Mouse (Mus musculus) hindbrain, embryonic 11.5 days (tissue): ENCODE results near the gene Dnajc6. TPM values are rescaled to one million over a fixed set of nuclear protein-coding genes. Genes with fewer than 3 reads are reported as not detected.

ENCODE experiments used
- ATAC-seq: fragments of 200-750 bp; cut with Nextera tagmentation; 2 replicates; pipeline ENCODE4 v1.8.0; 2017; ENCODE audit warnings: mild to moderate bottlenecking, moderate TSS enrichment, moderate library complexity; ENCODE audit not compliant: low FRiP score
- DNase-seq: peaks from one replicate; pipeline ENCODE4 v3.0.0-alpha.2; 2015; ENCODE audit warnings: low spot score
- H3K27ac ChIP-seq: fragments of 300-500 bp; sonication (generic); 2 replicates; pipeline ENCODE4 v1.5.1; 2014; ENCODE audit warnings: mild to moderate bottlenecking, low read depth, low read length
- H3K27me3 ChIP-seq: fragments of 300-500 bp; sonication (generic); 2 replicates; pipeline ENCODE4 v1.6.1; 2014; ENCODE audit warnings: mild to moderate bottlenecking, low read length, moderate library complexity, mixed read lengths; ENCODE audit not compliant: control insufficient read depth, insufficient read depth
- H3K36me3 ChIP-seq: fragments of 300-500 bp; sonication (generic); 2 replicates; pipeline ENCODE4 v1.6.1; 2014; ENCODE audit warnings: mild to moderate bottlenecking, low read length, moderate library complexity, mixed read lengths; ENCODE audit not compliant: control insufficient read depth, insufficient read depth
- H3K4me1 ChIP-seq: fragments of 300-500 bp; sonication (generic); replicated peaks from 2 replicates; pipeline ENCODE4 v1.6.1; 2014; ENCODE audit warnings: low read length, mixed read lengths; ENCODE audit not compliant: control insufficient read depth, insufficient read depth
- H3K4me2 ChIP-seq: fragments of 300-500 bp; sonication (generic); replicated peaks from 2 replicates; pipeline ENCODE4 v1.6.1; 2014; ENCODE audit warnings: mild to moderate bottlenecking, low read depth, low read length
- H3K4me3 ChIP-seq: fragments of 300-500 bp; sonication (generic); 2 replicates; pipeline ENCODE4 v1.5.1; 2014; ENCODE audit warnings: low read depth, low read length
- H3K9ac ChIP-seq: fragments of 300-500 bp; sonication (generic); 2 replicates; pipeline ENCODE4 v1.6.1; 2014; ENCODE audit warnings: low read depth, low read length
- H3K9me3 ChIP-seq: fragments of 300-500 bp; sonication (generic); 2 replicates; pipeline ENCODE4 v1.6.1; 2016; ENCODE audit warnings: low read length; ENCODE audit not compliant: control insufficient read depth
- WGBS: fragments of 180-500 bp; shearing (Covaris S2); extraction: QIAGEN DNeasy Blood & Tissue Kit; methylation state at CpG from one replicate; pipeline ENCODE4 v1.1.7; 2014; 5-methylcytosine and 5-hydroxymethylcytosine counted together
- polyA plus RNA-seq: library from polyadenylated mRNA; unstranded; fragments of >200 nt; fragmentation: Nextera tagmentation; extraction: Ambion mirVana; gene quantifications from 2 replicates; pipeline ENCODE4 v1.2.1, GENCODE M21; 2014

The Dnajc6 gene
- polyA plus RNA-seq, 1 experiment from 2014 or later = 6.0 TPM

DNA sequence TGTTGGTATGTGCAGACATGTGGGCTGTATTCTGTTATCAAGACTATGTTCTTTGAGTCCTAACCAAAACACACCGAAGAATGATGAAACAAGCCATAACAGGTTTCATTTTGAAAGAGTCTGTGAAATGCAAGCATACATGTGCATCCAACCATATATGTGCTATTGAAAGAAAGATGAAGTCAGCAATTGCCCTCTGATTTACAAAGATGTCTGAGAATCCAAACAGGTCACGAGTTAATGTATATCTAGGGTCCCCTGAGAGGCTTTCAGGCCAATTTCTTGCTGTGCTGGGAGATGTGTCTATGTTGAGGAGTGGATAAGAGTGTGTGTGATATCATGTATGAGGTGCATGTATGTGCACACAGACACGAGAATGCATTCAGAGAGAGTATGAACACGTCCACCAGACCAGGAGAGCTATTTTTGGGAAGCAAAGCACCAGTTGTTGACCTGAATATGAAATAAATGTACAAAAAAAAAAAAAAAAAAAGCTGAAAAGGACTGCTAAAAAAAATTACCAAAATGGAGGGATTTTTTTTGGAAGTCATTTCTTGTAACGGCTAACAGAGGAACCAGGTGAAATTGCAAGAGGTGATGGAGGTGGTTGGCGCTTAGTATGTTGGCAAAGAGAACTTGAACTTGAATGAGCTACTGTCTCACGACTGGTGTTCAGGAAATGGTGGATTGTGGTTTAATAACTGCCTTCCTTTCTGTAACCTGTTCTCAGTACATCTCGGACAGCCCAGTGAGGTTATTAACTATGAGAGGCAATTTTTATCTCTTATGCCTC, 13.9 kb downstream of the Dnajc6 start:
- WGBS = 83% methylated on average over 8 of the region's 8 CpGs
- Histone ChIP-seq H3K9me3 (no peaks in the 10 kb centered on the region), H3K4me2 (no peak overlapping the region)

DNA sequence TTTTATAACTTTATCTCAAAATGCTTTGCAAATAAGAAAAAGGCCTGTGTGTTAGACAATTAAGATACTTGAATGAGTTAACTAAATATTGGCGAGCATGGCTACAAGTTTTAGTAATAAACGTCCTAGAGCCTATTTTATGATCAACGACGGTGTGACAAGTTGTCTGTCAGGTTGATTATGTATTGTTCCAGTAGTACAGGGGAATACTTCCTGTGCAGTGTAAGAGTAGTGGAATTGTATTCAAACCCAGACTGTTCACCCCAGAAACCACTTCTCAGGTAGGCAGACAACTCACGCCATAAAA, 14.4 kb downstream of the Dnajc6 start:
- 85% methylated on average over 5 of the region's 5 CpGs for WGBS
- H3K4me3 ChIP-seq = no peak overlapping the region

More for the DNA sequence above, 13.9 kb downstream of the Dnajc6 start:
- no peak for DNase-seq
- H3K27me3 ChIP-seq = no peaks in the 10 kb centered on the region
- no peak for ATAC-seq
- H3K9ac ChIP-seq = no peak overlapping the region
- H3K4me3 ChIP-seq = no peak overlapping the region
- no peak overlapping the region for H3K27ac ChIP-seq
- H3K36me3 ChIP-seq = no peaks in the 10 kb centered on the region
- peaks cover 2% of the 10 kb centered on the region; the same call in 1 of the 2 replicates for H3K4me1 ChIP-seq

DNA sequence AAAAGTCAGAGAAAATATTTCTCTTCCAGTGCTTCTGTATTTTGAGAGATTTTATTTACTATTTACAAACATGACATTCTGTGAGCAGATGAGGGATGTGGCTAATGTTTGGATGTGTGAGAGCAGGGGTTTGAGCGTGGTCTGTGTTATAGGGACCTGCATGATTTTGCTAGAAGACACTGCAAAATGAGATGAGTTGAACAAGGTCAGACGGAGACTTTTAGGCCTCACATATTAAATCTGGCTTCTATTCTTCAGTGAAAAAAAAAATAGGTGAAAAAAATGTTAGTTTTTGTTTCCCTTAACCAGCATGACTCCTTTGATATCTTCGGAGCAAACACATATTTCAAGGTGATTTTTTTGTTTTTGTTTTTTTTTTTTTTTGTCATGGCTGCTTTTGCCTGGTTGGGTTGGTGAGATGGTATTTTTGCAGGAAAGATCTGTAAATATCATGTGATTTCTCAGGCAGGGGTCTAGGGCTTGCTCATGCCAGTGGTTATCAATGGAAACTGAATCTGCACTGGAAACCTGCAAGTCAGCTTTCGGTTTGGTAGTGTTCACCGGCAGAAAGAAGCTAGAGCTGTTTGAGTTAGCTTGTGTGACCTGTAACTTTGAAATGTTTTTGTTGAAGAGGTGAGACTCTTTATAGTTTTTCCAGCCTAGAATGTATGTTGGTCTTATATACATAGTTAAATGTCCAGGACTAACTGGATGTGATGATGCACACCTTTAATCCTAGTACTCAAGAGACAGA, 15.5 kb downstream of the Dnajc6 start:
- H3K9me3 ChIP-seq = no peaks in the 10 kb centered on the region
- WGBS = 90% methylated on average over 5 of the region's 5 CpGs
- H3K4me2 ChIP-seq = no peak overlapping the region
- H3K9ac ChIP-seq = no peak overlapping the region
- H3K27me3 ChIP-seq = no peaks in the 10 kb centered on the region
- H3K4me1 ChIP-seq = peaks cover 2% of the 10 kb centered on the region; the same call in 1 of the 2 replicates
- DNase-seq = no peak
- no peak overlapping the region for H3K4me3 ChIP-seq
- no peaks in the 10 kb centered on the region for H3K36me3 ChIP-seq
- no peak for ATAC-seq
- no peak overlapping the region for H3K27ac ChIP-seq

More for the DNA sequence above, 14.4 kb downstream of the Dnajc6 start:
- DNase-seq = no peak
- Histone ChIP-seq H3K4me2 (no peak overlapping the region), H3K4me1 (peaks cover 2% of the 10 kb centered on the region; the same call in 1 of the 2 replicates), H3K27ac (no peak overlapping the region), H3K36me3 (no peaks in the 10 kb centered on the region), H3K9ac (no peak overlapping the region), H3K9me3 (no peaks in the 10 kb centered on the region), H3K27me3 (no peaks in the 10 kb centered on the region)
- ATAC-seq = no peak

DNA sequence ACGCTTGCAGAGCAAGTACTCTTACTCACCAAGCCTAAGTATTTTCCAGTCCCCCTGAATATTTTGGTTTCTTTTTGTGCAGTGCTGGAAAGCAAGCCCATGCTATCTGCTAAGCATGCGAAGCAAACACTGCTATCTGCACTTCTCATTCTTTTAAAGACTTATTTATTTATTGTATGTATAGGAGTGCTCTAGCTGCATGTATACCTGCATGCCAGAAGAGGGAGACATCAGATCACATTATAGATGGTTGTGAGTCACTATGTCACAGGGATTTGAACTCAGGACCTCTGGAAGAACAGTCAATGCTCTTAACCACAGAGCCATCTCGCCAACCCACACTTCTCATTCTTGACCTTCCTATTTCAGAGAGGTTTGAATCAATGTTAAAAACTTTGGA, 16.8 kb downstream of the Dnajc6 start:
- peaks cover 2% of the 10 kb centered on the region; the same call in 1 of the 2 replicates for H3K4me1 ChIP-seq
- 94% methylated on average over 3 of the region's 3 CpGs for WGBS
- DNase-seq = no peak
- H3K36me3 ChIP-seq = no peaks in the 10 kb centered on the region
- no peaks in the 10 kb centered on the region for H3K27me3 ChIP-seq
- ATAC-seq = no peak
- H3K9me3 ChIP-seq = no peaks in the 10 kb centered on the region
- no peak overlapping the region for H3K9ac ChIP-seq
- no peak overlapping the region for H3K4me3 ChIP-seq
- no peak overlapping the region for H3K27ac ChIP-seq
- no peak overlapping the region for H3K4me2 ChIP-seq

DNA sequence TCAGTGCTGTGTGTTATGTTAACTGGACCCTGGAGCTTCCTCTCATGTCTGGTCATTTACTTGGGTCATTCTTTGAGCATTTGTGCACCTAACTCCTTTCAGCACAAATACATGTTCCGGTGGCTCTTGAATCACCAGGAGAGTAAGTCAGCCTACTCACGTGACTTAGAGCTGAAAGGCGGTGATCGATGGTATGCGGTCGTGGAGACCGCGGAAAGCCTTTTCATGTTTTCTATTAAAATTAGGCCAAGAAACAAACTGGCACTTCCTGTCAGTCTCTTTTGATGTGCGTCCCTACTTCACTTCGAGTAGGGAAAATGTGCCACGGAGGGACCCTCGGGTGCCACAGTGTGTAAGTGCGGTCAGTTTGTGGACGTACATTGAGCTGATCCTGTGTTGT, 19.4 kb downstream of the Dnajc6 start:
- Histone ChIP-seq H3K9ac (no peak overlapping the region), H3K27me3 (no peaks in the 10 kb centered on the region), H3K9me3 (no peaks in the 10 kb centered on the region), H3K4me3 (no peak overlapping the region), H3K27ac (no peak overlapping the region), H3K36me3 (no peaks in the 10 kb centered on the region), H3K4me1 (no peaks in the 10 kb centered on the region), H3K4me2 (no peak overlapping the region)
- no peak for DNase-seq
- ATAC-seq = no peak
- 92% methylated on average over 14 of the region's 14 CpGs for WGBS

GRCm38 (mm10) chr4:101516434-101517168, 20.2 kb downstream of the Dnajc6 start:
- Histone ChIP-seq H3K4me2 (no peak overlapping the region), H3K27ac (no peak overlapping the region), H3K9ac (no peak overlapping the region), H3K36me3 (no peaks in the 10 kb centered on the region), H3K4me1 (no peaks in the 10 kb centered on the region), H3K9me3 (no peaks in the 10 kb centered on the region), H3K4me3 (no peak overlapping the region), H3K27me3 (no peaks in the 10 kb centered on the region)
- ATAC-seq = no peak
- DNase-seq = no peak
- WGBS = 92% methylated on average over 17 of the region's 17 CpGs

DNA sequence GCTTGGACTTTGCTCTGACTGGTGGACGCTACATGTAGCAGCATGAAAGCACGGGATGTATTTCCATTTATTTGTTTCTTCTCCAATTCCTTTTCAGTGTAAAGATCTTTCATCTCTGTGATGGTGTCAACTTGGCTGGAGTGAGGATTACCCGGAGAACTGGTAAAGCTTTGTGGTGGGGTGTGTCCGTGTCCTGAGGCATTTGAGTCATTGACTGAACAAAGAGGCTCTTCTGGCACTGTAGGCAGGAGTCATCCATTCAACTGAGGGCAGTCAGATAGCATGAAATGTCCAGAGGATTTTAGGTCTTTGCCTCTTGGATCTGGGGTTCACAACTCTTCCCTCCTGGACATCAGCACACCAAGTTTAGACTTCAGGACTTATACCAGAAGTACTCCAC, 35.5 kb downstream of the Dnajc6 start:
- Histone ChIP-seq H3K9ac (no peak overlapping the region), H3K4me2 (no peak overlapping the region)
- ATAC-seq = no peak

DNA sequence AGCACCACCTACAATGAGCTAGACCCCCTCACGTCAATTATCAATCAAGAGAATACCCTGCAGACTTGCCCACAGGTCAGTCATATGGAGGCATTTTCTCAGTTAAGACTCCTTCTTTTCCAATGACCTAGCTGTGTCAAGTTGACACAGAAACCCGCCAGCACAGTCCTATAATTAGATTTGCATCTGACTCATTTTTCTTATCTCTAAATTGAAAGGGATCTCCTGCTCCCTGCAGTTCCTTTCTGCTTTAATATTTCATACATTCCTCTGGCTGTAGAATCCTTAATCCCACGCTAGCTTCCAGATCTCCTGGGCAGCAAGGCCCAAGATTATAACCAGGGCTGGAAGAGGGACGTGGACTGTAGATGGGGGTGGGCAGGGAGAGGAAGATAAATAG, 44.1 kb downstream of the Dnajc6 start:
- Histone ChIP-seq H3K9me3 (no peaks in the 10 kb centered on the region), H3K4me3 (no peak overlapping the region), H3K9ac (no peak overlapping the region), H3K27ac (no peak overlapping the region), H3K27me3 (no peaks in the 10 kb centered on the region), H3K36me3 (no peaks in the 10 kb centered on the region), H3K4me1 (no peaks in the 10 kb centered on the region), H3K4me2 (no peak overlapping the region)
- WGBS = 82% methylated on average over 4 of the region's 4 CpGs
- no peak for ATAC-seq
- no peak for DNase-seq

More for the DNA sequence above, 35.5 kb downstream of the Dnajc6 start:
- H3K27ac ChIP-seq = no peak overlapping the region
- DNase-seq = no peak
- WGBS = 86% methylated on average over 4 of the region's 4 CpGs
- H3K9me3 ChIP-seq = no peaks in the 10 kb centered on the region
- no peak overlapping the region for H3K4me3 ChIP-seq
- no peaks in the 10 kb centered on the region for H3K36me3 ChIP-seq
- no peaks in the 10 kb centered on the region for H3K27me3 ChIP-seq
- H3K4me1 ChIP-seq = no peaks in the 10 kb centered on the region
